Mouse (Mus musculus) testis, adult 2 months (tissue): ENCODE measurements around the gene Mpg.

Source experiments
- CTCF ChIP-seq: fragments of 200-500 bp; IDR thresholded peaks from 2 replicates; pipeline ENCODE4 v1.5.1; 2012; ENCODE audit warnings: low read depth, mild to moderate bottlenecking, inconsistent platforms, low read length, moderate library complexity; ENCODE audit not compliant: control insufficient read depth, insufficient read depth, insufficient replicate concordance
- POLR2A ChIP-seq: fragments of 200-500 bp; IDR thresholded peaks from 2 replicates; pipeline ENCODE4 v1.6.1; 2012; ENCODE audit warnings: low read depth, mild to moderate bottlenecking, inconsistent platforms, low read length, moderate library complexity; ENCODE audit not compliant: control insufficient read depth

DNA sequence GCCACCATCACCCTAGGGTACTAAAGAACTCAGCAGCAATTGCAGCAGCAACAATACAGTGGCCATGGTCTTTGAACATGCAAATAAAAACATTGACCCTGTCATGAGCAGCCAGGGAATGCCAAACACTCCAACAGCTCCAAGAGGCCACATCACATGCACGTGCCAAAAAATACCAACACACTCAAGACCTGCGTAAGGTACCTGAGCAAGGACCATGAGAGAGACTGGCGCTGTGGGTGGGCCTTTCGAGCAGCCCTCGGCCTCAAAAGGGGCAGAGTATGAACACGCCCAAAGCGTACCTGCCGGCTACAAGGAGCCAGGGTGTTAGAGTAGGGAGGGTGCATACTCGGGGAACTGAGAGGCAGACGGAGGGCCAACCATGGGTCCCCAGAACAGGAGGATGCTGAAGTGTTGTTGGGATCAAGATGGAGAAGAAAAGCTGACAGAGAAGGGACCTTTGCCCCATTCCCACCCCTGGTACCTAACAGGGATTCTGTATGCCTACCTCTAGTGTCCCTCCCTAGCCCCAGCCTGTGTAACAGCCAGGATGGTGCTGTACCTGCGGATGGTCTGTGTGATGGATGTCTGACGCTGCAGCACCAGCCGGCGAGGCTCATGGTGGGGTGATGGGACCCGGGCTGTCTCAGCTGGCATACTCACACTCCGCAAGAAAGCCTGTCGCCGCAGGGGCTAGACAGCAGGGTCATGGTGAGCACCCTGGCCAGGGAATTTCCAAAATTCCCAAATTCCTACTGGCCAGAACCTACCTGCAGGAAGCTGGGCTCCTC, 10.7 kb upstream of the Mpg start:
- TF ChIP-seq POLR2A: no peak
- no peak for TF ChIP-seq CTCF
